Mouse (Mus musculus) testis, adult 2 months (tissue): ENCODE measurements at regions not wholly inside any gene's neighbourhood (a gene's known extent, or its start where the extent isn't known, plus 50 kb on each side); places are given as distances from the start of the nearest gene placed in this dataset.

Experiments
- CTCF ChIP-seq: fragments of 200-500 bp; IDR thresholded peaks from 2 replicates; pipeline ENCODE4 v1.5.1; 2012; ENCODE audit warnings: low read depth, mild to moderate bottlenecking, inconsistent platforms, low read length, moderate library complexity; ENCODE audit not compliant: control insufficient read depth, insufficient read depth, insufficient replicate concordance
- POLR2A ChIP-seq: fragments of 200-500 bp; IDR thresholded peaks from 2 replicates; pipeline ENCODE4 v1.6.1; 2012; ENCODE audit warnings: low read depth, mild to moderate bottlenecking, inconsistent platforms, low read length, moderate library complexity; ENCODE audit not compliant: control insufficient read depth

DNA sequence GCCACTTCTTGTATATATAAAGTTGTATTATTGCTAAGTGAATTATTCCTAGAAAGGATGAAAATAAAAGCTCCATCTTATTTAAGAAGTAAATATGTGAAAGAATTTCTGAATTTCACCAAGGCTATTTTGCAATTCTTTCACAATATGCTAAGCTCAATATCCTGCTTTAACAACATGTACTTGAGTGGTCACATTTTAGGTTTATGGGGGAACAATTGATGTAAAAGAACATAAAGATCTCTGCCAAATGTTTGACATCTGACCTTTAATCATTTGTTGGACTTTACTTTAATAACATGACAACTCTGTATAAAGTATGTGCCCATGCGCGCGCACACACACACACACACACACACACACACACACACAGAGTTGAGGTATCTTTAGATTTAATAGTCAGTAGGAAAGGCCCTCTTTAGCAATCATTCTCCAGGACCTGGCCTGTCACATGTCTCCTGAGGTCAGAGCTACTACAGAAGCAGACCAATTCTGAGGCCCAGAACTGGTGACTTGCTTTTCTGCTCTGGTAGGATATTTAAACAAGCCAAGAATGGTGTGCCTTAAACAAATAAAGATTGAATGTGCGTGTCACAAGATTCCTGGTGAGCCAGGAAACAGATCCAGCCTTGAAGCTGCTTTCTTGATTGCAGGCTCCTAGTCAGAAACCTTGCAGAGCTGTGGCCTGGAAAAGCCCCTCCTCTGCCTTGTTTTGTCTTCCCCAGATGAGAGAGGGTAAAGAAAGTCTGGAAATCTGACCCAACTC, 477.4 kb upstream of the Marcks start:
- TF ChIP-seq POLR2A (no peak), CTCF (no peak)
